Mouse (Mus musculus) stomach, embryonic 16.5 days (tissue): ENCODE data around the gene Utf1. TPM values are rescaled to one million over a fixed set of nuclear protein-coding genes. Genes with fewer than 3 reads are reported as not detected.
A peak's percentile ranks its signal among the peaks of the same experiment; 100 is the strongest.

Experiments used
- ATAC-seq: fragments of 200-750 bp; cut with Nextera tagmentation; 2 replicates; pipeline ENCODE4 v1.8.0; 2017; ENCODE audit warnings: moderate number of reproducible peaks, moderate TSS enrichment; ENCODE audit not compliant: insufficient read depth, low FRiP score
- H3K27ac ChIP-seq: fragments of 300-500 bp; sonication (generic); 2 replicates; pipeline ENCODE4 v1.5.1; 2014; ENCODE audit warnings: low read length
- H3K27me3 ChIP-seq: fragments of 300-500 bp; sonication (generic); 2 replicates; pipeline ENCODE4 v1.6.1; 2014; ENCODE audit warnings: low read length, control low read depth, mixed read lengths; ENCODE audit not compliant: control insufficient read depth, insufficient read depth
- H3K36me3 ChIP-seq: fragments of 300-500 bp; sonication (generic); 2 replicates; pipeline ENCODE4 v1.6.1; 2014; ENCODE audit warnings: low read length; ENCODE audit not compliant: control insufficient read depth, insufficient read depth
- H3K4me1 ChIP-seq: fragments of 300-500 bp; sonication (generic); 2 replicates; pipeline ENCODE4 v1.6.1; 2014; ENCODE audit warnings: low read length, control low read depth, mixed read lengths; ENCODE audit not compliant: control insufficient read depth, insufficient read depth
- H3K4me2 ChIP-seq: fragments of 300-500 bp; sonication (generic); 2 replicates; pipeline ENCODE4 v1.6.1; 2014; ENCODE audit warnings: low read depth, low read length, mixed read lengths
- H3K4me3 ChIP-seq: fragments of 300-500 bp; sonication (generic); replicated peaks from 2 replicates; pipeline ENCODE4 v1.5.1; 2014; ENCODE audit warnings: mild to moderate bottlenecking, low read length
- H3K9ac ChIP-seq: fragments of 300-500 bp; sonication (generic); 2 replicates; pipeline ENCODE4 v1.6.1; 2014; ENCODE audit warnings: low read length
- H3K9me3 ChIP-seq: fragments of 300-500 bp; sonication (generic); replicated peaks from 2 replicates; pipeline ENCODE4 v1.6.1; 2016; ENCODE audit warnings: low read length, control low read depth; ENCODE audit not compliant: control insufficient read depth
- WGBS: fragments of 180-500 bp; shearing (Covaris S2); extraction: QIAGEN DNeasy Blood & Tissue Kit; methylation state at CpG from one replicate; pipeline ENCODE4 v1.1.7; 2014; 5-methylcytosine and 5-hydroxymethylcytosine counted together
- polyA plus RNA-seq: library from polyadenylated mRNA; unstranded; fragments of >200 nt; fragmentation: Nextera tagmentation; extraction: Ambion mirVana; gene quantifications from 2 replicates; pipeline ENCODE4 v1.2.1, GENCODE M21; 2015

The Utf1 gene
- polyA plus RNA-seq, 1 experiment from 2014 or later = not detected

DNA sequence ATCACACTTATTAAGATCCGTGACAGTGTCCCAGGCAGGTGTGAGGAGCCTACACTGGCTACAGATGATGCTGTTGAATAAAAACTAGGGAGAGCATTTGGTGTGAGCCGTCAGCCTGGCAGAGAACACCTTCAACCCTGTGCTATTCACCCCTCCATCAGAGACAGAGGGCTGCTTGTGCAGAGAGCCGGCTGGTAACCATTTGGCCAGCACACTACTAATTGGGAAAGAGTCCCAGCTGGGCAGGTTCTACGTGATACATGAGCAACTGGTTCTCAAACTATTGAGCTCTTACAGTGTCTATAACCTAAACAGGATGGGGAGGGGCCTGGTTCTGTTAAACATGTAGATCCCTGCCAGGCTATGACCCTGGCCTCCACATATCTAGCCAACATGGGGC, 25.3 kb upstream of the Utf1 start:
- H3K4me3 ChIP-seq = no peak overlapping the region
- no peak overlapping the region for H3K4me2 ChIP-seq
- no peak overlapping the region for H3K9ac ChIP-seq
- no peaks in the 10 kb centered on the region; the same call in none of the 2 replicates for H3K27me3 ChIP-seq
- H3K36me3 ChIP-seq = no peaks in the 10 kb centered on the region
- H3K4me1 ChIP-seq = peaks cover 5% of the 10 kb centered on the region; the same call in 1 of the 2 replicates
- no peaks in the 10 kb centered on the region for H3K9me3 ChIP-seq
- 71% methylated on average over 4 of the region's 4 CpGs for WGBS
- ATAC-seq = no peak
- H3K27ac ChIP-seq = no peak overlapping the region

GRCm38 (mm10) chr7:139930732-139931131, 12.9 kb upstream of the Utf1 start:
- Histone ChIP-seq H3K4me3 (no peak overlapping the region), H3K36me3 (no peaks in the 10 kb centered on the region), H3K27ac (no peak overlapping the region), H3K4me1 (no peaks in the 10 kb centered on the region), H3K9ac (no peak overlapping the region), H3K27me3 (no peaks in the 10 kb centered on the region), H3K4me2 (no peak overlapping the region), H3K9me3 (no peaks in the 10 kb centered on the region)
- ATAC-seq = peak; percentile 47; the same call in 1 of the 2 replicates
- WGBS = 14% methylated on average over 11 of the region's 11 CpGs

DNA sequence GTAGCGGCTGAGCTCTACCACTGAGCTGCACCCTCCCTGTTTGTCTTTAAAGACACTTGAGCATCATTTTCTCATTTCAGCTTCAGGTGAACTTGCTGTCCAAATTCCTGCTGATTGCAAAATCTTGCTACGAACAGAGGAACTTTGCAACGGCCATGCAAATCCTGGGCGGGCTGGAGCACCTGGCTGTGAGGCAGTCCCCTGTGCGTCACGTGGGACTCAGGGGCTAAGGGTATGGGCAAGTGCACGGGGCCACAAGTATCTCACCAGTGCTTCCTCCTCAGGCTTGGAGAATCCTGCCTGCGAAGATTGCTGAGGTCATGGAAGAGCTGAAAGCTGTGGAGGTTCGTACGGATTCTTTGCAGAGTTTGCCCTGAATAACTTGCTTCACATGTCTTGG, 6.9 kb upstream of the Utf1 start:
- Histone ChIP-seq H3K4me3 (no peak overlapping the region), H3K9ac (no peak overlapping the region), H3K27ac (no peak overlapping the region), H3K27me3 (peaks cover 4% of the 10 kb centered on the region; the same call in 1 of the 2 replicates), H3K9me3 (no peaks in the 10 kb centered on the region), H3K36me3 (no peaks in the 10 kb centered on the region), H3K4me1 (no peaks in the 10 kb centered on the region), H3K4me2 (no peak overlapping the region)
- WGBS = 86% methylated on average over 10 of the region's 10 CpGs
- no peak for ATAC-seq

GRCm38 (mm10) chr7:139937138-139937537, 6.5 kb upstream of the Utf1 start:
- Histone ChIP-seq H3K4me1 (no peaks in the 10 kb centered on the region), H3K36me3 (no peaks in the 10 kb centered on the region), H3K27me3 (peaks cover 8% of the 10 kb centered on the region), H3K9me3 (no peaks in the 10 kb centered on the region), H3K9ac (no peak overlapping the region), H3K4me3 (no peak overlapping the region), H3K4me2 (no peak overlapping the region), H3K27ac (no peak overlapping the region)
- peak; percentile 40; the same call in 1 of the 2 replicates for ATAC-seq
- 59% methylated on average over 3 of the region's 3 CpGs for WGBS

DNA sequence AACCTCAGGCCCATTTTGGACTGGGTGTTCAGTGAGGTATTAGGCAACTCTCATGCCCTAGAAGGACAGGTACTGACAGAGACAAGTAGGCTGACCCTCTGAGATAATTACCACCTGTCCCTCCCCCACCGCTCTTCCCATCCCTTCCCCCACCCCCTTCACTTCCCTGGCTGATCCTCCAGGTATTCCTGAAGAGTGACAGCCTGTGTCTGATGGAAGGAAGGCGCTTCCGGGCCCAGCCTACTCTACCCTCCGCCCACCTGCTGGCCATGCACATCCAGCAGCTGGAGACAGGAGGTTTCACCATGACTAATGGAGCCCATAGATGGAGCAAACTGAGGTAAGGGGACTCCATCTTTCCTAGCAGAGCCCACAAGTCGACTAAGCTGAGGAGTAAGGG, 5.8 kb upstream of the Utf1 start:
- Histone ChIP-seq H3K4me2 (no peak overlapping the region), H3K9ac (no peak overlapping the region), H3K4me3 (no peak overlapping the region), H3K27ac (no peak overlapping the region), H3K9me3 (no peaks in the 10 kb centered on the region), H3K27me3 (peaks cover 13% of the 10 kb centered on the region), H3K4me1 (no peaks in the 10 kb centered on the region), H3K36me3 (no peaks in the 10 kb centered on the region)
- WGBS = 57% methylated on average over 5 of the region's 5 CpGs
- no peak for ATAC-seq

GRCm38 (mm10) chr7:139940476-139941209, 2.9 kb upstream of the Utf1 start:
- Histone ChIP-seq H3K27me3 (peaks cover 41% of the 10 kb centered on the region), H3K9me3 (no peaks in the 10 kb centered on the region), H3K4me1 (peaks cover 4% of the 10 kb centered on the region; the same call in 1 of the 2 replicates), H3K27ac (no peak overlapping the region), H3K4me2 (no peak overlapping the region), H3K36me3 (no peaks in the 10 kb centered on the region), H3K4me3 (no peak overlapping the region), H3K9ac (no peak overlapping the region)
- no peak for ATAC-seq
- WGBS = 62% methylated on average over 16 of the region's 16 CpGs

GRCm38 (mm10) chr7:139944291-139945240, 977 bp downstream of the Utf1 start:
- WGBS = 4% methylated on average over 68 of the region's 68 CpGs
- peaks cover 54% of the 10 kb centered on the region for H3K27me3 ChIP-seq
- ATAC-seq = no peak; the same call in 1 of the 2 replicates
- peak overlapping the region; percentile 36 for H3K9ac ChIP-seq
- no peaks in the 10 kb centered on the region for H3K9me3 ChIP-seq
- peaks cover 5% of the 10 kb centered on the region; the same call in 1 of the 2 replicates for H3K4me1 ChIP-seq
- peak overlapping the region; percentile 40 for H3K4me3 ChIP-seq
- no peak overlapping the region for H3K27ac ChIP-seq
- H3K4me2 ChIP-seq = peak overlapping the region; percentile 64
- no peaks in the 10 kb centered on the region for H3K36me3 ChIP-seq

DNA sequence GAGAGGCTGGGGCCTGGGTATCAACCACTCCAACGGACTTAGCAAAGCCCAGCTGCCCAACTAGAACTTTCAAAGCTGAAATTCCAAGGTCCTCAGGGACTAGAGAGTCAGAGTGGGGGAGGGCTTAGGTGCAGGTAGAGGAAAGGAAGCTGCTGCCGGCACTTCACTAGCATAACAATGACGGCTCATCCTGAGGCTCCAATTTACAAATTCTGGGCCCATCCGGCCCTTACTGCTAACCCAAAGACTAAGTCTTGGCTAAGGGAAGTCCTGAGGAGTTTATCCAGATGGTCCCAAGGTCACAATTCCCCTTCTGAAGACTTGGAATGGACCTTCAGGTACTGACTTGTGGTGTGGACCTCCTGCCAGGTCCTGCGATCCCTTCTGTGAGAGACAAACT, 1.9 kb downstream of the Utf1 start:
- no peak for ATAC-seq
- no peaks in the 10 kb centered on the region for H3K36me3 ChIP-seq
- H3K4me1 ChIP-seq = peaks cover 7% of the 10 kb centered on the region; the same call in 1 of the 2 replicates
- H3K27me3 ChIP-seq = peaks cover 54% of the 10 kb centered on the region
- 31% methylated on average over 5 of the region's 5 CpGs for WGBS
- no peak overlapping the region for H3K4me2 ChIP-seq
- no peak overlapping the region for H3K9ac ChIP-seq
- H3K4me3 ChIP-seq = no peak overlapping the region
- H3K9me3 ChIP-seq = no peaks in the 10 kb centered on the region
- H3K27ac ChIP-seq = no peak overlapping the region

- Histone ChIP-seq H3K9me3 (no peaks in the 10 kb centered on the region), H3K4me3 (no peak overlapping the region), H3K9ac (no peak overlapping the region), H3K4me1 (peaks cover 7% of the 10 kb centered on the region), H3K4me2 (no peak overlapping the region), H3K36me3 (no peaks in the 10 kb centered on the region), H3K27me3 (peaks cover 54% of the 10 kb centered on the region), H3K27ac (no peak overlapping the region)
- no peak for ATAC-seq
- WGBS = 47% methylated on average over 5 of the region's 5 CpGs
These were observed 2.4 kb downstream of the Utf1 start for GRCm38 (mm10) chr7:139946032-139946431.
